Mouse (Mus musculus) left cerebral cortex, postnatal 36 days (tissue): ENCODE data around the gene Ankrd61. TPM values are rescaled to one million over a fixed set of nuclear protein-coding genes. Genes with fewer than 3 reads are reported as not detected.

ENCODE experiments used
- DNase-seq, 2 experiments: peaks; one replicate each; pipeline ENCODE4 v3.0.0; 2021 to 2022; ENCODE audit warnings: low spot score in 2 of 2, mixed read lengths in 1 of 2
- intact Hi-C: fragments of 180-260 bp; cut with DNase I; formaldehyde crosslinking; loops from one replicate; pipeline ENCODE4 v1.15.1; 2025
- total RNA-seq, 2 experiments: library from RNA; stranded (reverse); gene quantifications; 2 replicates each; pipeline ENCODE4 v1.2.3; 2021

Ankrd61 gene
- total RNA-seq, 2 experiments from 2014 or later, result not detected

GRCm38 (mm10) chr5:143903813-143904212 is 6.3 kb upstream of the Ankrd61 start:
- no peak for DNase-seq
- intact Hi-C loops, result no loop called here

GRCm38 (mm10) chr5:143902111-143902510 is 4.6 kb upstream of the Ankrd61 start:
- no peak for DNase-seq
- intact Hi-C loops, result no loop called here

- intact Hi-C loops, result no loop called here
- no peak for DNase-seq
These were observed 4.1 kb downstream of the Ankrd61 start for GRCm38 (mm10) chr5:143893396-143893795.

- intact Hi-C loops, result no loop called here
- DNase-seq, result no peak
These were observed 5.1 kb downstream of the Ankrd61 start for GRCm38 (mm10) chr5:143892255-143892886.

GRCm38 (mm10) chr5:143890741-143891140 is 6.7 kb downstream of the Ankrd61 start:
- no peak for DNase-seq
- intact Hi-C loops, result no loop called here

- intact Hi-C loops, result no loop called here
- no peak for DNase-seq
These were observed 12.2 kb downstream of the Ankrd61 start for GRCm38 (mm10) chr5:143885274-143885673.

- no peak for DNase-seq
- intact Hi-C loops, result no loop called here
These were observed 22.9 kb downstream of the Ankrd61 start for GRCm38 (mm10) chr5:143874571-143874970.

- DNase-seq, result no peak
- intact Hi-C loops, result no loop called here
These were observed 25.8 kb downstream of the Ankrd61 start for GRCm38 (mm10) chr5:143871547-143872169.

Other genes with a start within 250 kb of the Ankrd61 start
- 10 to 100 TPM; 21.7 to 27.1 TPM for gene Usp42, start 165.4 kb downstream of the Ankrd61 start, total RNA-seq
- 10 to 100 TPM; 44.9 to 45.1 TPM for gene Eif2ak1, start 79.9 kb downstream of the Ankrd61 start, total RNA-seq
- gene Aimp2, start 12.2 kb upstream of the Ankrd61 start, total RNA-seq, result 10 to 100 TPM; 31.6 to 34.8 TPM
- 10 to 100 TPM; 17.4 to 18.1 TPM for gene Pms2, start 12.3 kb upstream of the Ankrd61 start, total RNA-seq
- 1 to 10 TPM in 1 of 2 experiments, not detected in 1; 1.3 TPM for gene Gm42421, start 30.5 kb upstream of the Ankrd61 start, total RNA-seq
- 1 to 10 TPM; 4.0 to 5.3 TPM for gene Rsph10b, start 35.4 kb upstream of the Ankrd61 start, total RNA-seq
- 10 to 100 TPM; 43.0 to 45.0 TPM for gene Ccz1, start 117.2 kb upstream of the Ankrd61 start, total RNA-seq
- 1 to 10 TPM; 2.2 to 3.8 TPM for gene Ocm, start 129.0 kb upstream of the Ankrd61 start, total RNA-seq
- 100 to 1,000 TPM; 163 to 182 TPM for gene Lmtk2, start 202.8 kb upstream of the Ankrd61 start, total RNA-seq